Mouse (Mus musculus) Muller cell, postnatal 12 days (primary cell): ENCODE measurements around the gene Serpine2.
A peak's percentile ranks its signal among the peaks of the same experiment; 100 is the strongest.

Experiments
- DNase-seq: peaks from one replicate; pipeline ENCODE4 v3.0.0-alpha.2; 2015; ENCODE audit errors: inconsistent ontology term

The Serpine2 gene

DNA sequence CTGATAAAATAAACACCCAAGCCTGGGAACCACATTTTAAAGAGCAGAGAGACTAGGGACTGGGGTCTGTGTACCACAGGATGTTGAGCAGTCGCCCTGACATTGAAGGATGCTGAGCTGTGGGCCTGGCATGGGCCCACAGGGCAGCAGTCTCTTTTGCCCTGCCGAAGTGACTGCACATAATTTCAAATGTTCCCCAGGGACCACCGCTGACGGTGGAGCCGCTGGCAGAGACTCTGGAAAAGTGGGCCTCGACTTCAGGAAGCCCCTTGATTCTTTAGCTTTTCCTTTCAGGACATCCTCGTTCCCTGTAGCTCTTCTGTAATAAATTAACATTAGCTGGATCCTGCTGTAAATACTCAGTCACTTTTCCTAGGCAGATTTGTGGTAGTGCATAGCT is 103.8 kb downstream of the Serpine2 start:
- no peak for DNase-seq

DNA sequence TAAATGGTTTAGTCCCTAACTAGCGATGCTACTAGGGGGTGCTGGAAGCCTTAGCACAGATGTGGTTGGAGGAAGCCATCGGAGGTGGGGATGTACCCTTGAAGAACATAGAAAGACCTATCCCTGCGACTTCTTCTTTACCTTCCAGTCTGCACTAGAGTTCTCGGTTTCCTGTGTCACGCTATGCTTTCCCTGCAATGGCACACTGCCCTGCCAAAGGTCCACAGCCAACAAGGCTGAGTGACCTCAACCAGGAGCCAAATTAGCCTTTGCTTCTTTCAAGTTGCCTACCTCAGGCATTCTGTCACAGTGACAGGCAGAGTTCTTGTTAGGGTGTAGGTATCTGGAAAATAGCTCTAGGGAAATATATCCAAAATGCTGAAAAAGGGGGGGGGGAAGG is 104.6 kb downstream of the Serpine2 start:
- no peak for DNase-seq

DNA sequence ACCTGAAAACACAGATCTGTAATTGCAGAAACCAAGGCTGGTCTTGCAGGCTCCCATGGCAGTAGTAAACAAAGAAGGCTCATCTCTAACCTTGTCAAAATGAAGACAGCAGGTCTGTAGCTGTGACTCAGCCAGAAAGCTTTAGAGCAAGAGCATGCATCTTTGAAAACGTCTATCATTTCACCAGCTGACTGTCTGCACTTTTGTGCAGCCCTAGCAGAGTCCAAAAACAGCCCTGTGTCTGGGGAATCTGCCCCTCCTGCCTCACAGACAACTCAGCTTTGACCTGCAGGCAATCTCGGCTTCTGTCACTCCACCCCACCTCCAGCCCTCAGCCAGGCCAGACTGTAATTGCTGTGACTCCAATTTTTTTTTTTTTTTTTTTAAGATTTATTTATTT is 105.6 kb downstream of the Serpine2 start:
- DNase-seq = peak; percentile 41

DNA sequence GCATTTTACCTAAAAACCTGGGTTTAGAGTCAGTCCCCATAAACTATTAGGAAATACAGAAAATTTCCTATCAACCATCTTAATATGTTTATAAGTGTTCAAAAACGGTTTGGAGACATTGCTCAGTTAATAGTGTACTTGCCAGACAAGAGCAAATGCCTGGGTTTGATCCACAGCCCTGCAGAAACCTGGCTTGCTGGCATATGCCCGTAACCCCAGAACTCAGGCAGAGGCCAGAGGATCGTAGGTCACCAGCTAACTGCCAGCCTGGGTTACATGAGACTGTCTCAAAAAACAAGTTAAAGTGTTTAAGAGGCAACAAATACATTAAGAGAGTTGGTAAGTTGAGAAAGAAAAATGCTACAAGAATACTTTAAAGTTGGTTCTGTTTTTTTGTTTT is 106.0 kb downstream of the Serpine2 start:
- no peak for DNase-seq

DNA sequence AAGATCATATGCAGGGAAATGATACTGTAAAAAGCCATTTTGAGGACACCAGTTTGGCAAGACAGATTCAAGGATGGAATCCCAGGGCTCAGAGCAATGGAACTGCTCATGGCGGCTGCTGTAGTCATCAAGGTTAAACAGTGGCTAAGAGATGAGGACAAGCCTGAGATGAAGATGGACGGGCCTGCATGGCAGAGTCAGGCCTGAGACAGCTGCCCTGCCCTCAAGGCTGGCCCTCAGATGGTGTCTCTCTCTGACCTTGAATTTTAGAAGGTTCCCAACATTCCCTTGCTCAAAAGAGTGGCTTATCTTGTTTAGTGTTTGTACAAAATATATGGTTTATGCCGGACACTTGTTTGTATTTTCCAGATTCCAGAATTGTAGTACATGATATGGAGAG is 107.5 kb downstream of the Serpine2 start:
- DNase-seq = no peak

DNA sequence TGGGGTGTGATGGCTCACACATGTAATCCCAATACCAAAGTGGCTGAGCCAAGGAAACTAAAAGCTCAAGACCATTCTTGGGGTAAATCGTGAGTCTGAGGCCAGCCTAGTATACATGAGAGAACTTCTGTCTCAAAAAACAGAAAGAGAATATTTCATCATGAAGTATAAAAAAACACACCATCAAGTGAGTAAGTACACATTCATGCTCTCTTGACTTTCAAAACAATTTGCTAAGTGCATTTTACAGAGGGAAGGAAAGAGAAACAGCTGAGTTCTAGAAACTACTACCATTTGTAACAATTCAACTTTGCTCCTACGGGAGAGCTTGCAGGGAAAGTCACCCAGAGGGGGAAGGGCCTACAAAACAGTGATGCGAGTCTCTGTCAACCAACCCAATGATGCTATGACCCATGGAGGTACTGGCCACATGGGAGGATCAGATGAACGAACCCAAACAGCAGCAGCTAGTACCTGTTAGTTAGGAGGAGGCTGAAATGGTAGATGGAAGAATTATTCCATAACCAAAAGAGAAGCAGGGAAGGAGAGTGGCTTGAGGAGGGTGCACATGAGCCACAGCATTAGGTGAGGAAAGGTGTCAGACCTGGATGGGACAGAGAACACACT is 108.2 kb downstream of the Serpine2 start:
- no peak for DNase-seq

DNA sequence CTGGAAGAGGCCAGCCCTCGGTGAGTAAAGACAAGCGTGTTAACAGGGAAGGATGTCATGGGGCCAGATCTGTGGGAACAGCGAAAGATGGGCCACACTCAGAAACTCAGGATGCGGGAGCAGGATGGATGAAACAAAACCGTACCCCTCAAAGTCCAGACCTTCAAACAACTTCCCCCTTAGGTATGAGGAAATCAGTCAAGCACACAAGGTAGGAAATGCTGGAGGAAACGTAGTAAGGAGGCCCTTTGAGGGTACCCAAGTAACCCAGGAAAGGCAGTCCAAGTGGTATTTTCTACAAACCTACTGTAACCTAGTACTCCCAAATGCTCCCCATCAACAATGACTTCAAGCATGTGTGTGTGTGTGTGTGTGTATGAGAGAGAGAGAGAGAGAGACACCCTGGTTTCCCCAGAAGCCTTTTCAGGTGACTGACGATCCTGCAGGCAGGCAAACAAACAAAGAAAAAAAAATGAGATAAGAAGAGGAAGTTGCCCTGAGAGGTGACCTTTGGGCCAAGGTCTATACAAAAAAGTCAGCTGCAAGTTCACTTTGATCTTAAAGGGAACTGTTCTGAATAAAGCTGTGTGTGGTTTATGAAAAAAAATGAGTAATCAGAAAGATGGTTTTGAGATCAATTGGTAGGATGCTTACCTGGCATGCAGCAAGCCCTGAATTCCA is 108.8 kb downstream of the Serpine2 start:
- DNase-seq = no peak

DNA sequence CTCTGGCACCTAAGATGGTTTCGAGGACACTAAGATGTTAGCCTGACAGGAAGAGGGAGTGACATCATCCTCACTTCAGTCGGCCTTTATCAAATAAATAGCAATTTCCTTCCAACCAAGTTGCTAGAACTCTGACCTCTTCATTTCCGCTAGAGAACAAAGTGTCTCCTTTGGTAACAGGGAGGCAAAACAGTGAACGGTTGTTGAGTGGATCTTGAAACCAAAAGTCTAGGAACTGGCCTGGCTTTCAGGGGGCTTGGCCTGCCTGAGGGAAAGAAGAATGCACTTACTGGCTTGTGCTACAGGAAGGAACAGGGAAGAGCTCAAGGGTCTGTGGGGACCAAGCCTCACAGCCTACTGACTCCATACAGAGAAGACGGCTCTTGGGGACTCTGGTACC is 109.8 kb downstream of the Serpine2 start:
- DNase-seq = no peak

DNA sequence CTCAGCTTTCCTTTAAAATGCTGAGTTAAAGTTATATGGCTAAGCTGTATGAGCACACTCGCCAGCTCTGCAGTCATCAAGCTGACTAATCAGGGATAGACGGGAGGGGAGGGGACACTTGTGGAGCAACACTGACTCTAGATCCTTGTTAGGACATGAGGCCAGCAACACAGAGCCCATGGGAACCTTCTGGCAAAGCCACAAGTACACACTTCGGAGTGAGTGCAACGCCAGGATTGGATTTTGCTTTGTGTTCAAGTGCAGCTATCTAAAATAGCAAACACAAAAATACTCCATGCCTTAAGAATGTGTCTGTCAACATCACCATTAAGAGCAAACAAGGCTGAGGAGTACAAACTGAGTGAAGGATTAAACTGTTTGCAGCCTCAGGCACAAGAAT is 114.9 kb downstream of the Serpine2 start:
- no peak for DNase-seq
